Mouse (Mus musculus) embryo, embryonic 10.5 days (tissue): ENCODE data around the gene Inpp5b.
A peak's percentile ranks its signal among the peaks of the same experiment; 100 is the strongest.
"Not testable (repeated sequence)": the region's sequence is repeated elsewhere in the genome, so short reads cannot be mapped to it uniquely, and the experiment has no call there.

Source experiments
- DNase-seq: peaks from one replicate; pipeline ENCODE4 v3.0.0-alpha.2; 2015; ENCODE audit warnings: low spot score

The Inpp5b gene

DNA sequence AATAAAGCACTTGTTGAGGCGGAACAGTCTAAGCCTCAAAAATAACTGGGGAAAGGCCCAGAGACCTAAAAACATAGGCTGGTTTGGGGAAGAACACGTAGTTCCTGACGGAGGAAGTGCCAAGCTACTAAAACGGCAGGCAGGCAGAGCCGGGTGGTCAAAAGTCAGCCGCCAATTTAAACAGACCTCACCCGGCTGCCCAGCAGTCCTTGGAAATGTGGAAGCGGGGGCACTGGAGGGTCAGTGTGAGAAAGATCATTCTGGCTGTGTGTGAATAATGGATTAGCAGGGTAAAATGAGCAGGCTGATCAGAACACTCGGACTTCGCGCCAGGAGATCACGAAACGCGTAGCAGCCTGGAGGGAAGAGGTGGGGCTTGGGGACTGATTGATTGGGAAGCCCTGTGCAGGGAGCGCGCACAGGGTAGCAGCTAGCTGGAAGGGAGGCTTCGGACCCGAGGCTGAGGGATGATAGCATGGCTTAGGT is 31.6 kb upstream of the Inpp5b start:
- DNase-seq, result peak; percentile 78

DNA sequence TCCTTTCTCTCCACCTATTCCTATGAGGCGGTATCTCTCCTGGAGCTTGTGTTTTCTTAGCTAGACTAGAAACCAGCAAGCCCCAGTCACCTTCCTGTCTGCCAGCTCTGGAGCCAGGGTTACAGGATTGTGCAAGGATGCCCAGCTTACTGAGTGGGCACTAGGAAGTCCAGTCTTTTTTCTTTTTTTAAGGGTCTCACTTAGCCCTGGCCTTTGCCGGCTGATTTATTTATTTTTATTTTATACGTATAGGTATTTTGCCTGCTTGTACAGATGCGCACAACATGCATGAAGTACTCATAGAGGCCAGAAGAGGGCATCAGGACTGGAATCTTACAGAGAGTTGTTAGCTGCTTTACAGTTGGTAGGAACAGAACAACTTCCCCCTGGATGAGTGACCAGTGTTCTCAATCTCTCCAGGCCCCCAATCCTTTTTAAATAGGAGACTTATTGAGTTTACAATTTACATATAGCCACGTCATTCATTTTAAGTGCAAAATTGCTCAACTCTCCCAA is 30.8 kb upstream of the Inpp5b start:
- DNase-seq, result peak; percentile 82

DNA sequence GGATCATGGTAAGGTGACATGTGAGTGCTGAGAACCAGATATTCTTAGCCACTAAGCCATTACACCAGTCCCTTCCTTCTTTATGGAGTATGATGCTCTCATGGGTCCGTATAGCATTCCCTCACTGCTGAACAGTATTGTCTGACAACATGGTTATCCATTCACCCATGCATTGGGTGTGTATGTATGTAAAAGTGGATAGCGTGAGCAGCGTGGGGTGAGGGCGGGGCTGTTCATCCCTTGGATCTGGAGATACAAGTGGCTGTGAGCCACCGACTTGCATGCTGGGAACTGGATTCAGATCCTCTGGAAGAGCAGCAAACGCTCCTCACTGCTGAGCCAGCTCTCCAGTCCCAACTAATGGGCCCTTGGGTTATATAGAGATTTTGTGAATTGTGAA is 29.0 kb upstream of the Inpp5b start:
- DNase-seq, result no peak

DNA sequence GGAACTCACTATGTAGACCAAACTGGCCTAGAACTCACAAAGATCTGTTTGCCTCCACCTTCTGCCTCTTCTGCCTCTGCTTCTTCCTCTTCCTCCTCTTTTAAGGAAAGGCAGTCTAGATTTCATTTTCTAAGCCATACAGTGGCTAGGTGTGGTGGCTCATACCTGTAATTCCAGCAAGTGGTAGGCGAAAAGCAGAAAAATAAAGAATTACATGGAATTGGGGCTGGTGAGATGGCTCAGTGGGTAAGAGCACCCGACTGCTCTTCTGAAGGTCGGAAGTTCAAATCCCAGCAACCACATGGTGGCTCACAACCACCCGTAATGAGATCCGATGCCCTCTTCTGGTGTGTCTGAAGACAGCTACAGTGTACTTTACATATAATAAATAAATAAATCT is 27.8 kb upstream of the Inpp5b start:
- not testable (repeated sequence) for DNase-seq

DNA sequence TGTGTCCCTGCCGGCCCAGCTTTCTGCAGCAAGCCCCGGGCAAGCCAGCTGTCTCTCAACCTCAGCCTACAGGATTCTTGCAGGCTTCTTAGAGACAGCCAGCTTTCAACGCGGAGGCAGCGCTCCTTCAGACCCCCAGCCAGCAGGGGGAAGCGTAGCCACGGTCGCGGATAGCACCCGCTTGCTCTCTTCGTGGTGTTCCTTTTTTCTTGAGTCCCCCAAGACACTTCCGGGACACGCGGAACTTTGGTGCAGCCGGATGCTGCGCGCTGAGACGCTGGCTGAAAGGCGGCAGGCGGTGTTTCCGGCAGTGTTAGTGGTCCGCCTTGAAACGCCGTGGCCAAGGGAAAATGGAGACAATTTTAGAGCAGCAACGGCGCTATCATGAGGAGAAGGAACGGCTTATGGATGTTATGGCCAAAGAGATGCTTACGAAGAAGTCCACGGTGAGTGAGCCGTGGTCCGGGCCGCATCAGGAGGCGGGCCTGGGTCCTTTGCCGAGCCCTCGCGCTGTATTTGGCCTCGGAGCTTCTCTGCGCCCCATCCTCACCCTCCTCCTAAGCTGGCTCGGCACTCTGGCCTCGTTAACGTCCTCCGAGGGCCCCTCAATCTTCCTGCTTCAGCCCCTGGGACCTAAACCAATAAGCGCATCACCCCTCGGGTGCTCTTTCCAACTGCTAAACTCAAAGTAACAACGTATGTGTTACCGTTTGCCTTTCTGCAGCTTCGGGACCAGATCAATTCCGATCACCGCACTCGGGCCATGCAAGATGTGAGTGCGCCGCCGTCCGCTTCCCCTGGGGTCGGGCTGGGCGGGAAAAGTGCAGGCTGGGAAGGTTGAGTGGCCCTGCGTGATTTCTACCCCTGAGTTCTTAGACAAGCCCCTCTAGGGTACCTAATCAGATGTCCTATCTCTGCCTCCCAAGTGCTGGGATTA is 26.8 kb upstream of the Inpp5b start, which contains the start of gene Sf3a3:
TSS of gene Sf3a3 (plus strand) at position 232 of the 937 bp plus-strand sequence.
- peak; percentile 97 for DNase-seq

- no peak for DNase-seq
These were observed 22.5 kb upstream of the Inpp5b start for GRCm38 (mm10) chr4:124719101-124719500.

GRCm38 (mm10) chr4:124726121-124726520 is 15.5 kb upstream of the Inpp5b start:
- DNase-seq, result no peak

- no peak for DNase-seq
These were observed 4.7 kb upstream of the Inpp5b start for GRCm38 (mm10) chr4:124736952-124737351.

GRCm38 (mm10) chr4:124737486-124737885 is 4.2 kb upstream of the Inpp5b start:
- no peak for DNase-seq

- no peak for DNase-seq
These were observed 3.6 kb upstream of the Inpp5b start for GRCm38 (mm10) chr4:124738013-124738412.

DNA sequence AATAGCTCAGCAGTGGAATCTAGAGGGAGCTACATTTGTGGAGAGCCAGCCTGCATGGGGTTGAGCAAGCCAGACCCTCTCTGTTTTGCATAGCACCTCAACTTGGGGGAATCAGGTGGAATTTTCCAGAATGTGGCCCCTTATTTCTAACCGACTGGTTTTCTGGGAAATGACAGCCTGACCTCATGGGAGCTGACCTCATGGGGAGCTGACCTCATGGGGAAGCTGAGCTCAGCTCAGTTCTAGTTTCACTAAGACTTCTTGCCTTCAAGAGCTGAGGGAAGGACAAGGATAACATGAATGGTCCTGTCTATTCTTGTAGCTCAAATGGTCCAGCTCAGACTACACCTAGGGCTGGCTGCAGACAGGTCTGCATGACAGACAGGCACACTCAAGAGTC is 2.9 kb upstream of the Inpp5b start:
- DNase-seq, result no peak

- DNase-seq, result no peak
These were observed 1.2 kb downstream of the Inpp5b start for GRCm38 (mm10) chr4:124742839-124743238.

DNA sequence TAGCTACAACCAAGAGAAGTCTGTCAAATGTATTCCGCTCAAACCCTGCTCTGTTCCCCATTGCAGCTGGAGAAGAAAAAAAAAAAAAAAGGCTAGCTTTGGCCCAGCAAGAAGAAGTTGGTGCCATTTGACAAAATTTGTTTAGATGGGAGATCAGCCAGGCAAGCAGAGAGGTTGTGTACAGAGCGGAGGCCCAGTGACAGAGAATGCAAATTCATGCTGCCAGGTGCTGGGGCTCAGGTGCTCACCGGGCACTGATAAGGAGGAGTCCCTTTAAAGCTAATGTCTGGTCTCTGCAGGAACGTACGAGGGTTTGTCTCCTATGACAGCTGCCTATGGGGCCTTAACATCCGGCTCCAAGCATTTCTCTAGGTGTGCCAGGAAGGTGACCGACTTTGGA is 4.9 kb downstream of the Inpp5b start:
- no peak for DNase-seq

- DNase-seq, result no peak
These were observed 6.2 kb downstream of the Inpp5b start for GRCm38 (mm10) chr4:124747851-124748250.

DNA sequence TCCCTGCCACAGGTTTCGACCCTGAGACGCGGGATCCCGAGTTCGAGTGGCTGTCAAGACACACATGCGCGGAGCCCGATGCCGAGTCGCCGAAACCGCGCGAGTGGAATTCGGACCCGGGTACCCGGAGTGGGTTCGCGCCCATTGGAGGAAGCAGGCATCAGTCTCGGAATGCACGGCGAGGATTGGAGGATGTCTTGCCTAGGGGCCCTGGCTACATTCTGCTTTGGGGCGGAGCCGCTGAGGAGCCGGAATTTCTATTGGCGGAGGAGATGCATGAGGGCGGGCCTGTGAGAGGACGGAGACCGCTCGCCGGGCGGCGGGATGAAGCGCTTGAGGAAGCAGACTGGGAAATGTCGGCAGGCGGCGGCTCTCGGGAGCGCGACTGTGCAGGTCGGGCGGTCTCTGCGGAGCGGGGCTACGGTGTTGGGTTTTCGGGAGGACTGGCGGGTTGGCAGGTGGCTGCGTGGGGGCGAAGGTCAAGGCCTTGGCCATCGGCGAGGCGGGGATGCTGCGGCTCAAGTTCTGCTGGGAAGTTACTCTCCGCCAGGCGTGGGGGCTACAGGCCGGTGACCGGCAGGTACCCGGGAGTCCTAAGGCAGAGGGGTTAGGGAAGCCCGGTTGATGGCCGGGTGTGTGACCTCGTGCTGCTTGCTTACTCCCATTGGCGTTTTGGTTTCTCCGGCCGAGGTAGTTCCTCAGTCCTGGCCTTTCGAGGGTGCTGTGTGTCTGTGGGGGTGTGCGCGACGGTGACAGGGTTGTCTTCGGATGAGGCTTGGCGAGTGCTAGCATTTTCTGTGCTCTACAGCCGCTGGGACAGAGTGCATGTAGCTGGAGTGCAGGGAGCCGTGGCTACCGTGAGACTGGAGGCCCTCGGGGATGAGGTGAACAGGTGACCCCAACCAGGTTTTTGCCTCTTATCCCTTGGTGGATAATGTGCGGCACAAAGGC is 9.9 kb downstream of the Inpp5b start:
- peak; percentile 98 for DNase-seq

DNA sequence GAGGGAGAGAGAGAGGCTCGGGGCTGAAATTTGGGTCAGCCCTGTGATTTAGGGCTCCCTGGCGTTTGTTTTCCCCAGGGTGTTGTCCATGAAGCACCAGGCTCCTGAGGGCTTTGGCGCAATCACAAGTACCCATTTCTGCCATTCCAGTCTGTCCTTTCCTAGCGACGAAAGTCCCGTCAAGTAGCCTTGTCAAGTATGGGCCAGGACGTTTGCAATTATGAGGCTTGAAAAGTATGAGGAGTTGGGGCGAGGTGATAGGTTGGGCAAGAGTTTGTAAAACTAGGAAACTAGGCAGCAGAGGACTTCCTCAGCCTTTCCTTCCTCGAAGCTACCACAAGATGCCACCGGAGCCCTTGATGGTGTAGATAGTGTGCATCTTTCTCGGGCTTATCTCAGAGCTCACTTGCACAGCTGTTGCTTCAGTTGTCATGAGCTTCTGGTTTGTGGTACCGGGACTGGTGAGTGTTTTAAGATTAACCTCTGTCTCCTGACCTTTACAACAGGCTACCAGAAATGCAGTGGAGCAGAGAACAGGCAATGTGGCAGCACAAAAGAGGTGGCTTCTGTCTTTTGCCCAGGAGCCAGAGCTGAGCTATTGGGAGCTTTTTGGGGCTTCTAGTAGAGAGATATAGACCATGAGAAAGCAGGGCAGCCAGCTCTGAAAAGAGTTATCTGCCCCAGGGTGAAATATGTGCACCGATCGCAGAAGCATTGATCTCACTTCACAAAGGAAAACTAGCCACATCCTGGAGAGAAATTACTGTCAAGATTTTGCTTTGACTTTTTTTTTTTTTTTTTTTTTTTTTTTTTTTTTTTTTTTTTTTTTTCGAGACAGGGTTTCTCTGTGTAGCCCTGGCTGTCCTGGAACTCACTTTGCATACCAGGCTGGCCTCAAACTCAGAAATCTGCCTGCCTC is 10.9 kb downstream of the Inpp5b start:
- DNase-seq, result peak; percentile 23

DNA sequence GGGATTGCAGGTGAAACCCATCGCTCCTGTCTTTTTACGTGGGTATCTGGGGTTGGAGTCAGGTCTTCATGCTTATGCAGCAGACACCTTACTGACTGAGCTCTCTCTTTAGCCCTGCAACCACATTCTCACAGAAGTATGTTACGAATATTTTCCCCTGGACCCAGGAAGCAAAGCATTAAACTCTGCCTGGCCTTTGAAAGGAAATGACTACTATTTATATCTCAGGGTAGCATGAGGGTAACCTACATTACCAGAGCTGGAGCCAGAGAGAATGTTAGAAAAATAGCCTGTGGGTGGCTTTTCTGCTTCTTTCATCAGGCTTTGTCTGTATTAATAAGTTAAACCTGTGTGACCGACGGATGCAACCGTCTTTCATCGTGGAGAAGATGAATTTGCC is 13.9 kb downstream of the Inpp5b start:
- no peak for DNase-seq

GRCm38 (mm10) chr4:124759305-124759811 is 17.7 kb downstream of the Inpp5b start:
- no peak for DNase-seq

DNA sequence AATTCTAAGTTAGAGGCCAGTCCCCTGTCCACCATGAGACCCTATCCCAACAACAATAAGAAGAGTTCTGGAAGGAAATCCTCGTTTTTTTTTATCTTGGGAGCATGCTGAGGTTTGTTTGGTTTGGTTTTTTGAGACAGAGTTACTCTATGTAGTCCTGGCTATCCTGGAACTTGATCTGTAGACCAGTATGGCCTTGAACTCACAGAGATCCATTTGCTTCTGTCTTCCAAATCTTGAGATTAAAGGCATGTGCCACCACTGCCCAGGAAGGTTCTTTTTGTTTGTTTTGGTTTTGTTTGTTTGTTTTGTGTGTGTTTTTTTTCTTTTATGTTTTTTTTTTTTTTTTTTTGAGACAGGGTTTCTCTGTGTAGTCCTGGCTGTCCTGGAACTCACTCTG is 19.6 kb downstream of the Inpp5b start:
- no peak for DNase-seq

DNA sequence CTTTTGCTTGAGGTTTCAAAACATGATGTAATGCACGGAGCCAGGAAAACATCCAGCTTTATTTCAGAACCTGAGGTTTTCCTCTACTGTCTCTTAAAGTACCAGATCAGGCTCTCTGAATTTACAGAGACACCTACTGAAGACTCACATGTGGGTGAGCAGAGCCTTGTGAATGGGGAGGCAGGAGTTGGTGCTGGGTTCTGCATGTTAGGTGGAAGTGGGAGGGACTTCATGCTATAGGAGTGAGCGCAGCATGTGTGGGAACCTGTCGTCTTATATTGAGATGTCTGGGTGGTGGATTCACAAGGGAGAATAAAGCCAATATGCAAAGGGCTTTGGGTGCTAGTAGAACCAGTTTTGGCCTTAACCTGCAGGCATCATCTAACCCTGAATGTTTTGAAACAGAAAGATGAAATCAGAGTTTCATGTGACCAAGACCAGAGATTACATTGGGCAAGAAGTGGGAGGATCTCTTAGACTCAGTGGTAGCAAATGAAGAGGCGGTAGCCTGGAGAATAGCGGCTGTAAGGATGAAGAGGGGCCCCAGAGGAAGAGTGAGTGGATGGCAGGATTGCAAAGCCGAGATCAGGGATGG is 21.3 kb downstream of the Inpp5b start:
- DNase-seq, result no peak
